Mouse (Mus musculus) small intestine, adult 2 months (tissue): ENCODE results near the gene Tbc1d25.

Experiments
- CTCF ChIP-seq: fragments of 200-500 bp; IDR thresholded peaks from 2 replicates; pipeline ENCODE4 v1.5.1; 2012; ENCODE audit warnings: low read depth, mild to moderate bottlenecking, control low read depth, inconsistent platforms, low read length, moderate library complexity, mixed read lengths; ENCODE audit not compliant: insufficient replicate concordance, insufficient read length; ENCODE audit errors: extremely low read depth
- POLR2A ChIP-seq: fragments of 200-500 bp; IDR thresholded peaks from 2 replicates; pipeline ENCODE4 v1.6.1; 2012; ENCODE audit warnings: low read depth, mild to moderate bottlenecking, control low read depth, inconsistent platforms, low read length, moderate library complexity

- TF ChIP-seq CTCF, result no peak
- peak; percentile 88 for TF ChIP-seq POLR2A
Observed at GRCm38 (mm10) chrX:8192640-8193418, 16.8 kb upstream of the Tbc1d25 start.
